Mouse (Mus musculus) thymus, adult 2 months (tissue): ENCODE measurements around the gene Morn1. TPM values are rescaled to one million over a fixed set of nuclear protein-coding genes. Genes with fewer than 3 reads are reported as not detected.

ENCODE experiments used
- DNase-seq: peaks from one replicate; pipeline ENCODE4 v3.0.0; 2021
- H3K27ac ChIP-seq: fragments of 200-500 bp; 2 replicates; pipeline ENCODE4 v1.5.1; 2012; ENCODE audit warnings: low read length, control low read depth; ENCODE audit not compliant: control insufficient read depth, insufficient read depth
- H3K27me3 ChIP-seq: fragments of 200-500 bp; 2 replicates; pipeline ENCODE4 v1.6.1; 2012; ENCODE audit warnings: mild to moderate bottlenecking, low read length, moderate library complexity, mixed read lengths; ENCODE audit not compliant: control insufficient read depth, insufficient read depth
- H3K36me3 ChIP-seq: fragments of 200-500 bp; 2 replicates; pipeline ENCODE4 v1.6.1; 2012; ENCODE audit warnings: mild to moderate bottlenecking, low read length, moderate library complexity; ENCODE audit not compliant: control insufficient read depth, insufficient read depth
- H3K4me1 ChIP-seq: fragments of 200-500 bp; replicated peaks from 2 replicates; pipeline ENCODE4 v1.6.1; 2012; ENCODE audit warnings: low read length; ENCODE audit not compliant: control insufficient read depth, insufficient read depth
- H3K4me3 ChIP-seq: fragments of 200-500 bp; 2 replicates; pipeline ENCODE4 v1.5.1; 2012; ENCODE audit warnings: mild to moderate bottlenecking, low read length, control low read depth, moderate library complexity; ENCODE audit not compliant: control insufficient read depth, insufficient read depth
- CTCF ChIP-seq: fragments of 200-500 bp; IDR thresholded peaks from 2 replicates; pipeline ENCODE4 v1.5.1; 2012; ENCODE audit warnings: mild to moderate bottlenecking, control low read depth, low read length, moderate library complexity, borderline replicate concordance; ENCODE audit not compliant: control insufficient read depth, poor library complexity, insufficient read depth; ENCODE audit errors: extremely low read depth
- POLR2A ChIP-seq: fragments of 200-500 bp; IDR thresholded peaks from 2 replicates; pipeline ENCODE4 v1.6.1; 2012; ENCODE audit warnings: mild to moderate bottlenecking, low read length, control low read depth, moderate library complexity; ENCODE audit not compliant: control insufficient read depth, poor library complexity, insufficient read depth; ENCODE audit errors: extremely low read depth
- WGBS: fragments of 180-500 bp; shearing (Covaris S2); methylation state at CpG from one replicate; pipeline ENCODE4 v1.1.7; 2018; 5-methylcytosine and 5-hydroxymethylcytosine counted together
- polyA plus RNA-seq: library from polyadenylated mRNA; depleted of rRNA; stranded (reverse); fragments of >200 nt; gene quantifications from 2 replicates; pipeline ENCODE4 v1.2.3, GENCODE M21; 2012

Morn1 gene
- polyA plus RNA-seq, 1 experiment = 3.8 TPM

- TF ChIP-seq CTCF = no peak
- TF ChIP-seq POLR2A = no peak
- H3K4me3 ChIP-seq = no peak overlapping the region
- no peak for DNase-seq
- H3K27ac ChIP-seq = no peak overlapping the region
- H3K36me3 ChIP-seq = no peaks in the 10 kb centered on the region
- no peaks in the 10 kb centered on the region for H3K27me3 ChIP-seq
- peaks cover 57% of the 10 kb centered on the region for H3K4me1 ChIP-seq
Observed at GRCm38 (mm10) chr4:155165861-155166260, 79.5 kb downstream of the Morn1 start.

- Histone ChIP-seq H3K27me3 (no peaks in the 10 kb centered on the region), H3K27ac (peak overlapping the region; percentile 37; the same call in 1 of the 2 replicates), H3K4me3 (no peak overlapping the region), H3K4me1 (peaks cover 62% of the 10 kb centered on the region), H3K36me3 (no peaks in the 10 kb centered on the region)
- DNase-seq = peak; percentile 33
- TF ChIP-seq POLR2A (no peak), CTCF (no peak)
- WGBS = 12% methylated on average over 8 of the region's 8 CpGs
Observed at GRCm38 (mm10) chr4:155168835-155169252, 82.5 kb downstream of the Morn1 start.

GRCm38 (mm10) chr4:155170614-155171212, 84.3 kb downstream of the Morn1 start:
- H3K4me3 ChIP-seq = no peak overlapping the region
- peaks cover 58% of the 10 kb centered on the region for H3K4me1 ChIP-seq
- no peaks in the 10 kb centered on the region for H3K36me3 ChIP-seq
- TF ChIP-seq CTCF (no peak), POLR2A (no peak)
- no peaks in the 10 kb centered on the region for H3K27me3 ChIP-seq
- no peak overlapping the region for H3K27ac ChIP-seq
- 91% methylated on average over 8 of the region's 8 CpGs for whole genome bisulfite sequencing
- DNase-seq = no peak

- 25% methylated on average over 5 of the region's 5 CpGs for WGBS
- no peak for TF ChIP-seq POLR2A
- TF ChIP-seq CTCF = no peak
- no peak overlapping the region; the same call in 1 of the 2 replicates for H3K27ac ChIP-seq
- H3K27me3 ChIP-seq = no peaks in the 10 kb centered on the region
- H3K36me3 ChIP-seq = no peaks in the 10 kb centered on the region
- no peak overlapping the region for H3K4me3 ChIP-seq
- no peak for DNase-seq
- peaks cover 67% of the 10 kb centered on the region for H3K4me1 ChIP-seq
Observed at GRCm38 (mm10) chr4:155171961-155172533, 85.7 kb downstream of the Morn1 start.

GRCm38 (mm10) chr4:155172909-155173821, 86.8 kb downstream of the Morn1 start:
- TF ChIP-seq CTCF (no peak), POLR2A (no peak)
- WGBS = 92% methylated on average over 21 of the region's 21 CpGs
- H3K27me3 ChIP-seq = no peaks in the 10 kb centered on the region
- no peak for DNase-seq
- H3K4me3 ChIP-seq = no peak overlapping the region
- H3K4me1 ChIP-seq = peaks cover 71% of the 10 kb centered on the region
- H3K27ac ChIP-seq = peak overlapping the region; percentile 5; the same call in 1 of the 2 replicates
- no peaks in the 10 kb centered on the region for H3K36me3 ChIP-seq
